Mouse (Mus musculus): ENCODE data around the gene Nisch. TPM values are rescaled to one million over a fixed set of nuclear protein-coding genes. Genes with fewer than 3 reads are reported as not detected.

The Nisch gene
- polyA plus RNA-seq, 1 experiment from 2014 or later = 258 TPM

GRCm38 (mm10) chr14:31172781-31173455, 43.8 kb downstream of the Nisch start:
- Histone ChIP-seq H3K9ac (ENCODE audit: low read length) (no peak overlapping the region), H3K27me3 (ENCODE audit: control insufficient read depth, insufficient read depth, low read length) (no peaks in the 10 kb centered on the region), H3K27ac (ENCODE audit: low read depth, low read length) (no peak overlapping the region), H3K36me3 (ENCODE audit: control insufficient read depth, insufficient read depth, low read length) (peaks cover 67% of the 10 kb centered on the region), H3K9me3 (ENCODE audit: control insufficient read depth, low read length) (no peaks in the 10 kb centered on the region), H3K4me1 (ENCODE audit: control insufficient read depth, insufficient read depth, low read length) (no peaks in the 10 kb centered on the region), H3K4me2 (no peak overlapping the region), H3K4me3 (ENCODE audit: low read depth, low read length) (no peak overlapping the region)
- no peak for ATAC-seq (ENCODE audit: low FRiP score)
- WGBS = 91% methylated on average over 18 of the region's 18 CpGs
- DNase-seq (ENCODE audit: low spot score, missing footprints) = no peak

DNA sequence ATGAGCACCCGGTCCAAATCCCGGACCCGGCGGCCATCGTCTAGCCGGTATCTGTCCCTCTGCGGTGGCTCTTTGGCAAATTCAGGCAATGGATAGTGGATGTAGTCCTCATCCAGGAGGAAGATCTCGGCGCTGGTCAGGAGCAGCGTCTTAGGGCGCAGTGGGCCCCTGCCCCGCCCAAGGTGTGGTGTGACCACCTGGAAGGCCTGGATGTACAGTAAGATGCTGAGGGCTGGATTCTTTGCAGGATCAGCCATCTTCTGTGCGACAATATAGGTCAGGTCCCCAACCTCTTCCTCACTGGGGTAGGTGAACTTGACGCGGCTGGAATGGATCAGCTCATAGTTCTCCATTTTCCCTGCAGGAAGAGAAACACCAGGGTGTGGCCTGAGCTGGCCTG, 44.9 kb downstream of the Nisch start:
- Histone ChIP-seq H3K27ac (ENCODE audit: low read depth, low read length) (no peak overlapping the region), H3K4me3 (ENCODE audit: low read depth, low read length) (no peak overlapping the region), H3K9me3 (ENCODE audit: control insufficient read depth, low read length) (no peaks in the 10 kb centered on the region), H3K36me3 (ENCODE audit: control insufficient read depth, insufficient read depth, low read length) (peaks cover 57% of the 10 kb centered on the region), H3K9ac (ENCODE audit: low read length) (no peak overlapping the region), H3K27me3 (ENCODE audit: control insufficient read depth, insufficient read depth, low read length) (no peaks in the 10 kb centered on the region), H3K4me2 (no peak overlapping the region), H3K4me1 (ENCODE audit: control insufficient read depth, insufficient read depth, low read length) (no peaks in the 10 kb centered on the region)
- no peak for ATAC-seq (ENCODE audit: low FRiP score)
- WGBS = 96% methylated on average over 15 of the region's 15 CpGs
- no peak for DNase-seq (ENCODE audit: low spot score, missing footprints)

DNA sequence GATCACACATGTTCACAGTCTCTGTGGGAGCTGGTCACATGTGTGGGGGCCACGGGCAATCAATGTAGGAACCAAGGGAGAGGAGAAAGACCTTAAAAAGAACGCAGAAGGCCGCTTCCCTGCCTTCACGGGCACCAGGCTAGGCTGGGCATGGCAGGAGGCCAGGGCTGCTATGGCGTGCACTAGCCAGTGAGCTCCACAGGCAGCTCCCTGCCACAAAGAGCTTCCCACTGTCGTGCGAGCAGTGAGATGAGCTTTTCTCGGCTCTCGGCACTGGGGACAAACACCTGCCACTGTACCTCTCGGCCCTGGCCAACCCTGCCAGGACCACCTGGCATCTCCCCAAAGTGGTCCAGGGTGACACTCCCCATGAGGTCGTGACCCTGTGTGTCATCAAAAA, 45.4 kb downstream of the Nisch start:
- Histone ChIP-seq H3K27me3 (ENCODE audit: control insufficient read depth, insufficient read depth, low read length) (no peaks in the 10 kb centered on the region), H3K4me2 (no peak overlapping the region), H3K9ac (ENCODE audit: low read length) (no peak overlapping the region), H3K4me3 (ENCODE audit: low read depth, low read length) (no peak overlapping the region), H3K4me1 (ENCODE audit: control insufficient read depth, insufficient read depth, low read length) (no peaks in the 10 kb centered on the region), H3K9me3 (ENCODE audit: control insufficient read depth, low read length) (no peaks in the 10 kb centered on the region), H3K27ac (ENCODE audit: low read depth, low read length) (no peak overlapping the region), H3K36me3 (ENCODE audit: control insufficient read depth, insufficient read depth, low read length) (peaks cover 53% of the 10 kb centered on the region)
- no peak for ATAC-seq (ENCODE audit: low FRiP score)
- WGBS = 92% methylated on average over 11 of the region's 11 CpGs
- DNase-seq (ENCODE audit: low spot score, missing footprints) = no peak

- WGBS = 91% methylated on average over 13 of the region's 13 CpGs
- Histone ChIP-seq H3K36me3 (ENCODE audit: control insufficient read depth, insufficient read depth, low read length) (peaks cover 50% of the 10 kb centered on the region), H3K9ac (ENCODE audit: low read length) (no peak overlapping the region), H3K4me2 (no peak overlapping the region), H3K27me3 (ENCODE audit: control insufficient read depth, insufficient read depth, low read length) (no peaks in the 10 kb centered on the region), H3K4me3 (ENCODE audit: low read depth, low read length) (no peak overlapping the region), H3K27ac (ENCODE audit: low read depth, low read length) (no peak overlapping the region), H3K4me1 (ENCODE audit: control insufficient read depth, insufficient read depth, low read length) (no peaks in the 10 kb centered on the region), H3K9me3 (ENCODE audit: control insufficient read depth, low read length) (no peaks in the 10 kb centered on the region)
- ATAC-seq (ENCODE audit: low FRiP score) (no peak), DNase-seq (ENCODE audit: low spot score, missing footprints) (no peak)
Measured at GRCm38 (mm10) chr14:31170963-31171362, 45.8 kb downstream of the Nisch start.

- Histone ChIP-seq H3K36me3 (ENCODE audit: control insufficient read depth, insufficient read depth, low read length) (peaks cover 41% of the 10 kb centered on the region), H3K4me2 (no peak overlapping the region), H3K4me1 (ENCODE audit: control insufficient read depth, insufficient read depth, low read length) (no peaks in the 10 kb centered on the region), H3K27me3 (ENCODE audit: control insufficient read depth, insufficient read depth, low read length) (no peaks in the 10 kb centered on the region), H3K9ac (ENCODE audit: low read length) (no peak overlapping the region), H3K9me3 (ENCODE audit: control insufficient read depth, low read length) (no peaks in the 10 kb centered on the region), H3K4me3 (ENCODE audit: low read depth, low read length) (no peak overlapping the region), H3K27ac (ENCODE audit: low read depth, low read length) (no peak overlapping the region)
- DNase-seq (ENCODE audit: low spot score, missing footprints) = no peak
- WGBS = 92% methylated on average over 6 of the region's 6 CpGs
- no peak for ATAC-seq (ENCODE audit: low FRiP score)
Measured at GRCm38 (mm10) chr14:31169508-31169907, 47.2 kb downstream of the Nisch start.

- WGBS = 72% methylated on average over 10 of the region's 10 CpGs
- no peak within 1 kb of the TSS for H3K27ac ChIP-seq (ENCODE audit: low read depth, low read length)
- H3K4me2 ChIP-seq = no peak within 1 kb of the TSS
- H3K27me3 ChIP-seq (ENCODE audit: control insufficient read depth, insufficient read depth, low read length) = no peaks in the 10 kb centered on the region
- DNase-seq (ENCODE audit: low spot score, missing footprints) = no peak
- peaks cover 32% of the 10 kb centered on the region for H3K36me3 ChIP-seq (ENCODE audit: control insufficient read depth, insufficient read depth, low read length)
- no peaks in the 10 kb centered on the region for H3K9me3 ChIP-seq (ENCODE audit: control insufficient read depth, low read length)
- H3K4me3 ChIP-seq (ENCODE audit: low read depth, low read length) = no peak within 1 kb of the TSS
- H3K4me1 ChIP-seq (ENCODE audit: control insufficient read depth, insufficient read depth, low read length) = no peaks in the 10 kb centered on the region
- H3K9ac ChIP-seq (ENCODE audit: low read length) = no peak within 1 kb of the TSS
- no peak for ATAC-seq (ENCODE audit: low FRiP score)
Measured at GRCm38 (mm10) chr14:31168425-31168824, 48.3 kb downstream of the Nisch start, which contains the start of gene Stab1. Gene Stab1 (minus strand): TSS chr14:31168641.

DNA sequence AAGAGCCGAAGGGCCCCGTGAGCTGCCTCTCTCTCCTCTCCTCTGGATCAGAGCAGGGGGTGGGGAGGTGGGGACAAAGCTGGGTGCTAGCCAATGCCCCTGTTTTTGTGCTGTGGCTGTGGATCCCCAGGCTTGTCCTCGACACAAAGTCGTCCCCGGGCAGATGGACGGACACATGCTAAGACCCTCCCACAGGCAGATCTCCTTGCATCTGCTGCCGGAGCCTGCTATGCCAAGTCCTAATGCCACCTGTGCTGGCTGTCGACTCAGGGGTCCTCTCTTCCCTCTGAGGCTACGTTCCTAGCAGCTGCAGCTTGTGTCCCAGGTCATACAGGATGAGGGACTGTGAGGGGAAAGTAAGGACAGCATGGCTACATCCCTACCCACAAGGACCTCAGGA, 49.9 kb downstream of the Nisch start:
- Histone ChIP-seq H3K27ac (ENCODE audit: low read depth, low read length) (no peak overlapping the region), H3K4me3 (ENCODE audit: low read depth, low read length) (no peak overlapping the region), H3K9me3 (ENCODE audit: control insufficient read depth, low read length) (no peaks in the 10 kb centered on the region), H3K9ac (ENCODE audit: low read length) (no peak overlapping the region), H3K4me1 (ENCODE audit: control insufficient read depth, insufficient read depth, low read length) (no peaks in the 10 kb centered on the region), H3K36me3 (ENCODE audit: control insufficient read depth, insufficient read depth, low read length) (peaks cover 16% of the 10 kb centered on the region), H3K4me2 (no peak overlapping the region), H3K27me3 (ENCODE audit: control insufficient read depth, insufficient read depth, low read length) (no peaks in the 10 kb centered on the region)
- no peak for ATAC-seq (ENCODE audit: low FRiP score)
- 72% methylated on average over 9 of the region's 9 CpGs for WGBS
- no peak for DNase-seq (ENCODE audit: low spot score, missing footprints)

GRCm38 (mm10) chr14:31165991-31166630, 50.6 kb downstream of the Nisch start:
- Histone ChIP-seq H3K4me2 (no peak overlapping the region), H3K36me3 (ENCODE audit: control insufficient read depth, insufficient read depth, low read length) (peaks cover 9% of the 10 kb centered on the region; the same call in 1 of the 2 replicates), H3K4me3 (ENCODE audit: low read depth, low read length) (no peak overlapping the region), H3K9ac (ENCODE audit: low read length) (no peak overlapping the region), H3K4me1 (ENCODE audit: control insufficient read depth, insufficient read depth, low read length) (no peaks in the 10 kb centered on the region), H3K27me3 (ENCODE audit: control insufficient read depth, insufficient read depth, low read length) (no peaks in the 10 kb centered on the region), H3K9me3 (ENCODE audit: control insufficient read depth, low read length) (no peaks in the 10 kb centered on the region), H3K27ac (ENCODE audit: low read depth, low read length) (no peak overlapping the region)
- DNase-seq (ENCODE audit: low spot score, missing footprints) (no peak), ATAC-seq (ENCODE audit: low FRiP score) (no peak)
- 73% methylated on average over 10 of the region's 10 CpGs for WGBS

DNA sequence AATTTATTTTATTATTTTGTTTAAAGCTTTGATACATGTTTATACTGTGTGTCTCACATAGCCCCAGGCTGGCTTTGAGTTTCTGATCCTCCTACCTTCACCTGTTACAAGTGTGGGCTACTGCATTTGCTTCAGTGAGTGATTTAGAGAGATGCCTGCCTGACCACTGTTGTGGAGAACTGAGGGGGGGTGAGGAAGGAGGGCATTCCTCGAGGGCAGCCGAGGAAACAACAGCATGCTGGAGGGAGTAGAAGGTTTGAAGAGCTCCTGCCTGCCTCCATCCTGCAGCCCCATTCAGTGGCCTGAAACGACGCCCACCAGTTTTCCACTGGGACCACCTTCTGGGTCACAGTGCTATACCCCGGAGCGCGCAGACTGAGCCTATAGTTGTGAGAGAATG, 51.3 kb downstream of the Nisch start:
- Histone ChIP-seq H3K4me2 (no peak overlapping the region), H3K27ac (ENCODE audit: low read depth, low read length) (no peak overlapping the region), H3K4me3 (ENCODE audit: low read depth, low read length) (no peak overlapping the region), H3K4me1 (ENCODE audit: control insufficient read depth, insufficient read depth, low read length) (no peaks in the 10 kb centered on the region; the same call in 1 of the 2 replicates), H3K27me3 (ENCODE audit: control insufficient read depth, insufficient read depth, low read length) (no peaks in the 10 kb centered on the region), H3K9me3 (ENCODE audit: control insufficient read depth, low read length) (no peaks in the 10 kb centered on the region), H3K36me3 (ENCODE audit: control insufficient read depth, insufficient read depth, low read length) (peaks cover 2% of the 10 kb centered on the region; the same call in 1 of the 2 replicates), H3K9ac (ENCODE audit: low read length) (no peak overlapping the region)
- DNase-seq (ENCODE audit: low spot score, missing footprints) = no peak
- WGBS = 56% methylated on average over 7 of the region's 7 CpGs
- no peak for ATAC-seq (ENCODE audit: low FRiP score)

All from midbrain, embryonic 11.5 days (tissue).